Mouse (Mus musculus): ENCODE data around the gene Smyd5. TPM values are rescaled to one million over a fixed set of nuclear protein-coding genes. Genes with fewer than 3 reads are reported as not detected.

Smyd5 gene
- polyA plus RNA-seq, 1 experiment = 21.1 TPM

DNA sequence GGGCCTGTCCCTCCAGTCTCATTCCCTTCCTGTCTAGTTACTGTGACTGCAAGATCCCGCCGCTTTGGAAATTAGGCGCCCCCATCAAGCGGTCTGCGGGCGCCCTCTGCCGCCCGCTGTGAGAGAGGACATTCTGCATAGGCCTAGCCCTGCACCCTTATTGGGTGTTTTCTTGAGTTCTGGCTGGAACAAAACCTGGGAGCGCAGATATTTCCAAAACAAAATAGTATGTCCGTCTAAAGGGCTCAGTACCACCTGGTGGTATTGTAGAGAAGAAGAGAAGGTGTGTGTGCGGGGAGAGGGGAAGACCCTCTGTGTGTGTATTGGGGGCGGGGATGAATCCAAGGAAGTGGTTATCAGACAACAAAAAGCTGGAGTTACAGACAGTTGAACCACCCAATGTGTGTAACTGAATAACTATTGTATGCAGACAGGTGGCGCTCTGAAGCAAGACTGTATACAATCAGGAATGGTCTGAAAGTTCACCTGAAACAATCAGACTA, 21.0 kb upstream of the Smyd5 start:
- WGBS = 10% methylated on average over 13 of the region's 13 CpGs
- Histone ChIP-seq H3K4me1 (ENCODE audit: control insufficient read depth, insufficient read depth, low read length) (no peaks in the 10 kb centered on the region; the same call in 1 of the 2 replicates), H3K4me3 (replicated peaks; ENCODE audit: extremely low read depth, low read depth, low read length) (no peak overlapping the region)
- TF ChIP-seq POLR2A (IDR thresholded peaks at IDR 0.05; ENCODE audit: borderline replicate concordance, extremely low read depth, low read depth, low read length) (no peak), CTCF (IDR thresholded peaks at IDR 0.05; ENCODE audit: insufficient read depth, low read length) (peak; percentile 58)
- DNase-seq = peak; percentile 49

- H3K4me3 ChIP-seq (replicated peaks; ENCODE audit: extremely low read depth, low read depth, low read length) = no peak overlapping the region
- 40% methylated on average over 3 of the region's 3 CpGs for WGBS
- H3K4me1 ChIP-seq (ENCODE audit: control insufficient read depth, insufficient read depth, low read length) = no peaks in the 10 kb centered on the region; the same call in none of the 2 replicates
- TF ChIP-seq POLR2A (IDR thresholded peaks at IDR 0.05; ENCODE audit: borderline replicate concordance, extremely low read depth, low read depth, low read length) = no peak
- no peak for TF ChIP-seq CTCF (IDR thresholded peaks at IDR 0.05; ENCODE audit: insufficient read depth, low read length)
- no peak for DNase-seq
Measured at GRCm38 (mm10) chr6:85415829-85416228, 16.0 kb upstream of the Smyd5 start.

- no peak for DNase-seq
- WGBS = 52% methylated on average over 2 of the region's 2 CpGs
- Histone ChIP-seq H3K4me3 (replicated peaks; ENCODE audit: extremely low read depth, low read depth, low read length) (no peak overlapping the region), H3K4me1 (ENCODE audit: control insufficient read depth, insufficient read depth, low read length) (peaks cover 2% of the 10 kb centered on the region; the same call in 1 of the 2 replicates)
- TF ChIP-seq POLR2A (IDR thresholded peaks at IDR 0.05; ENCODE audit: borderline replicate concordance, extremely low read depth, low read depth, low read length) (no peak), CTCF (IDR thresholded peaks at IDR 0.05; ENCODE audit: insufficient read depth, low read length) (no peak)
Measured at GRCm38 (mm10) chr6:85419150-85419549, 12.6 kb upstream of the Smyd5 start.

DNA sequence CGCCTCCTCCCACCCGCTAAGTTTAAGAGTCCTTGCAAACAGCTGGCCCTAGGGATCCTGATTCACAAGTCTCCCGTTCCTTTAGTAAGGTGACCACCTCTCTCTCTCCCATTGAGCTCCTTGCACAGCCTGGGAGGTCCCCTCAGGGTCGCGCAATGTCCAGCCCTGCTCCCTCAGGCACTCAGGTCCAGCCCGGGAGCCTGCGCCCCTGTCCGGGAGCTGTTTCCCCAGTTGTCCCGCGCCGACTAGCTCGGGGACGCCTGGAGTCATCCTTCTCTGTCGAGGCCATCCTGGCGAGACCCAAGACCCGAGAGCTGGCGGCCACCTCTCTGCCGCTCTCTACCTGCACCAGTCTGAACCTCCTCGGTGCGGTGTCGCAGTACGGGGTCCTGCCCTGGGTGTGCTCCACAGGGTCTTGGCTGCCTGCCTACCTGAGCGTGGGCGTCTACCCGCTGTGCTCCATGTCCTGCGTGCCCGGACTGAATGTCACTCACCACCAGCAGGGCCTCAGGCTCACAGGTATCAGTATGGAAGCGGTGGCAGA, 7.9 kb upstream of the Smyd5 start, which contains the start of gene Noto:
TSS of gene Noto (plus strand) at position 51 of the 544 bp plus-strand sequence.
- WGBS = 22% methylated on average over 28 of the region's 28 CpGs
- H3K4me1 ChIP-seq (ENCODE audit: control insufficient read depth, insufficient read depth, low read length) = peaks cover 3% of the 10 kb centered on the region; the same call in 1 of the 2 replicates
- no peak for TF ChIP-seq CTCF (IDR thresholded peaks at IDR 0.05; ENCODE audit: insufficient read depth, low read length)
- TF ChIP-seq POLR2A (IDR thresholded peaks at IDR 0.05; ENCODE audit: borderline replicate concordance, extremely low read depth, low read depth, low read length) = no peak
- no peak within 1 kb of the TSS for H3K4me3 ChIP-seq (replicated peaks; ENCODE audit: extremely low read depth, low read depth, low read length)
- no peak for DNase-seq

DNA sequence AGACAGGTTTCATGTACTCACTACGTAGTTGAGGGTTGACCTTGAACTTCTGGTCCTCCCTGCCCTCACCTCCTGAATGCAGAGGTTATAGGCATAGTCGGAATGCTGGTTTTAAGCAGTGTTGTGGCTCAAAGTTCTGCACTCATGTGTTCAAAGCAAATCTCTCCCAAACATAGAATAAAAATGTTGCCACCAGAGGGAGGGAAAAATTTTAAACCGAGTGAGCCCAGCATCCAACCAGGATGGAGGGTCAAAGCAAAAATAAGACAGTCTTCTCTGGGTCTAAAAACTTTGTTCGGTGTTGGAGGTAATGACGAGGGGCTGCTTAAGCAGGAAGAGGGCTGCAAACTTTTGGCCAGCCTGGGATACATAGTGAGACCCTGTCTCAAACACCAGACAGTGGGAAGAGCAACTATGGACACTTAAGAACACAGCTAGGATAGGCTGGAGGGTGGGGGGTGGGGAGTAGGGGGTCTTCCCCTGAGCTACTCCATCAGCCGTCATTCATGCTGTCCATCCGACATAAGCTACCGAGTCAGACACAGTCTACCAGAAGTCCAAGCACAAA, 431 bp upstream of the Smyd5 start:
- 52% methylated on average over 8 of the region's 8 CpGs for WGBS
- Histone ChIP-seq H3K4me3 (replicated peaks; ENCODE audit: extremely low read depth, low read depth, low read length) (peak overlapping the region; percentile 84), H3K4me1 (ENCODE audit: control insufficient read depth, insufficient read depth, low read length) (peaks cover 6% of the 10 kb centered on the region; the same call in 1 of the 2 replicates)
- no peak for DNase-seq
- TF ChIP-seq POLR2A (IDR thresholded peaks at IDR 0.05; ENCODE audit: borderline replicate concordance, extremely low read depth, low read depth, low read length) = no peak
- TF ChIP-seq CTCF (IDR thresholded peaks at IDR 0.05; ENCODE audit: insufficient read depth, low read length) = no peak

DNA sequence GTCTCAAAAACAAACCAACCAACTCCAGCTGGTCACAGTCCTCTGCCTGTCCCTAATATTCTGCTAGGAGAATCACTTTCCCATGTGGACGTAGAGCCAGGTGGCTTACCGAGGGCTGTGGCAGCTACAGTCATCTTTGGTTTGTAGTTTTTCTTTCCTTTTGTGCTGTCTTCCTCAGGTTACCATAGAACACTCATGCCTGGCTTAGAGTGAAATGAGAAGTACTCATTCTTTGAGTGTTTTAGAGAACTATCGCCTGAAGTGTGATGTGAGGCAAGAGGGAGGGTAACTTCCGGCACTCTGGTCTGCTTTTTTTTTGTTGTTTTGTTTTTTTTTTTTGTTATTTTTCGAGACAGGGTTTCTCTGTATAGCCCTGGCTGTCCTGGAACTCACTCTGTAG, 2.1 kb downstream of the Smyd5 start:
- TF ChIP-seq POLR2A (IDR thresholded peaks at IDR 0.05; ENCODE audit: borderline replicate concordance, extremely low read depth, low read depth, low read length) (no peak), CTCF (IDR thresholded peaks at IDR 0.05; ENCODE audit: insufficient read depth, low read length) (no peak)
- DNase-seq = no peak
- Histone ChIP-seq H3K4me3 (replicated peaks; ENCODE audit: extremely low read depth, low read depth, low read length) (no peak overlapping the region), H3K4me1 (ENCODE audit: control insufficient read depth, insufficient read depth, low read length) (peaks cover 6% of the 10 kb centered on the region; the same call in 1 of the 2 replicates)
- WGBS = 46% methylated on average over 5 of the region's 5 CpGs

DNA sequence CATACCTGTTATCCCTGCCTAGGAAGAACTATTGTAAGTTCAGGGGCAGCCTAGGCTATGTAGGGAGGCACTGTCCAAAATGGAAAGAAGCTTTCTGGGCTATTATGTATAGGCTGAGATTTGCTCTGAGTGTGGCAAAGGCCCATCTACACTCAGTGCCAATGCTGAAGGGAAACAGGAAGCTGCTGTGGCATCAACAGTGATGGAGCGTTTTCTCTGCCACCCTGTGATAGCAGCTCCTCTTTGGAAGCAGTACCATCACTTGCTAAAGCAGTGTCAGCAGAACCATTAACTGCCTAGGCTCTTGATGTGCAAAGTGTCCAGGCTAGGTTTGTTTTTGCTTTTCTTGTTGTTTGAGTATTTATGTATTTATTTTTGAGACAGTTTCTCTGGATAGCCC, 4.4 kb downstream of the Smyd5 start:
- Histone ChIP-seq H3K4me1 (ENCODE audit: control insufficient read depth, insufficient read depth, low read length) (peaks cover 6% of the 10 kb centered on the region; the same call in 1 of the 2 replicates), H3K4me3 (replicated peaks; ENCODE audit: extremely low read depth, low read depth, low read length) (no peak overlapping the region)
- 56% methylated on average over 1 of the region's 1 CpGs for WGBS
- TF ChIP-seq CTCF (IDR thresholded peaks at IDR 0.05; ENCODE audit: insufficient read depth, low read length) (no peak), POLR2A (IDR thresholded peaks at IDR 0.05; ENCODE audit: borderline replicate concordance, extremely low read depth, low read depth, low read length) (no peak)
- no peak for DNase-seq

DNA sequence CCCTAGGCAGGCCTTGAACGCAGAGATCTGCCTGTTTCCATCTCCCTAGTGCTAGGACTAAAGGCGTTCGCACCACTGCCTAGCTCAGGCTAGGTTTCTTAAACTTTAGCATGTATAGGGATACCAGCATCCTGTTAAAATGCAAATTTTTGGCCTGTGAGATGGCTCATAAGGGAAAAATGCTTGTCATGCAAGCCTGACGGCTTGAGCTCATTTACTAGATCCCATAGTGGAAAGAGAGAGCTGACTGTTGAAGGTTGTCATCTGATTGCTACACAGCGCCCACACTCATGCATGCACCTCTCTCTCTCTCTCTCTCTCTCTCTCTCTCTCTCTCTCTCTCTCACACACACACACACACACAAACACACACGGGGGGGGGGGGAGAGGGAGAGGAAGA, 4.8 kb downstream of the Smyd5 start:
- no peak for DNase-seq
- Histone ChIP-seq H3K4me3 (replicated peaks; ENCODE audit: extremely low read depth, low read depth, low read length) (no peak overlapping the region), H3K4me1 (ENCODE audit: control insufficient read depth, insufficient read depth, low read length) (peaks cover 6% of the 10 kb centered on the region; the same call in 1 of the 2 replicates)
- TF ChIP-seq POLR2A (IDR thresholded peaks at IDR 0.05; ENCODE audit: borderline replicate concordance, extremely low read depth, low read depth, low read length) (no peak), CTCF (IDR thresholded peaks at IDR 0.05; ENCODE audit: insufficient read depth, low read length) (no peak)
- 76% methylated on average over 6 of the region's 6 CpGs for WGBS

- no peak for DNase-seq
- TF ChIP-seq CTCF (IDR thresholded peaks at IDR 0.05; ENCODE audit: insufficient read depth, low read length) (no peak), POLR2A (IDR thresholded peaks at IDR 0.05; ENCODE audit: borderline replicate concordance, extremely low read depth, low read depth, low read length) (no peak)
- WGBS = 71% methylated on average over 4 of the region's 4 CpGs
Measured at GRCm38 (mm10) chr6:85441142-85441541, 9.4 kb downstream of the Smyd5 start.

More at GRCm38 (mm10) chr6:85441142-85441541, 9.4 kb downstream of the Smyd5 start:
- Histone ChIP-seq H3K4me3 (replicated peaks; ENCODE audit: extremely low read depth, low read depth, low read length) (no peak overlapping the region), H3K4me1 (ENCODE audit: control insufficient read depth, insufficient read depth, low read length) (peaks cover 4% of the 10 kb centered on the region)
